Mouse (Mus musculus) liver, postnatal 0 days (tissue): ENCODE measurements around the gene Suv39h2. TPM values are rescaled to one million over a fixed set of nuclear protein-coding genes. Genes with fewer than 3 reads are reported as not detected.

Source experiments
- ATAC-seq: fragments of 200-750 bp; cut with Nextera tagmentation; 2 replicates; pipeline ENCODE4 v1.8.0; 2017; ENCODE audit warnings: mild to moderate bottlenecking, moderate library complexity
- DNase-seq: peaks from one replicate; pipeline ENCODE4 v3.0.0-alpha.2; 2016
- H3K27ac ChIP-seq: fragments of 300-500 bp; sonication (generic); 2 replicates; pipeline ENCODE4 v1.5.1; 2014; ENCODE audit warnings: antibody characterized with exemption, moderate library complexity, mild to moderate bottlenecking, low read depth
- H3K27me3 ChIP-seq: fragments of 300-500 bp; sonication (generic); 2 replicates; pipeline ENCODE4 v1.6.1; 2014; ENCODE audit warnings: low read length, control low read depth, mixed read lengths; ENCODE audit not compliant: insufficient read depth
- H3K36me3 ChIP-seq: fragments of 300-500 bp; sonication (generic); replicated peaks from 2 replicates; pipeline ENCODE4 v1.6.1; 2014; ENCODE audit warnings: mild to moderate bottlenecking, control low read depth, low read length, moderate library complexity, mixed read lengths; ENCODE audit not compliant: insufficient read depth
- H3K4me1 ChIP-seq: fragments of 300-500 bp; sonication (generic); 2 replicates; pipeline ENCODE4 v1.6.1; 2014; ENCODE audit warnings: antibody characterized with exemption, mild to moderate bottlenecking, control low read depth; ENCODE audit not compliant: insufficient read depth
- H3K4me2 ChIP-seq: fragments of 300-500 bp; sonication (generic); 2 replicates; pipeline ENCODE4 v1.6.1; 2014; ENCODE audit warnings: low read depth, mild to moderate bottlenecking, low read length, moderate library complexity, mixed read lengths
- H3K4me3 ChIP-seq: fragments of 300-500 bp; sonication (generic); 2 replicates; pipeline ENCODE4 v1.5.1; 2014; ENCODE audit warnings: low read depth, low read length
- H3K9ac ChIP-seq: fragments of 300-500 bp; sonication (generic); replicated peaks from 2 replicates; pipeline ENCODE4 v1.6.1; 2014; ENCODE audit warnings: mild to moderate bottlenecking, moderate library complexity
- H3K9me3 ChIP-seq: fragments of 300-500 bp; sonication (generic); 2 replicates; pipeline ENCODE4 v1.6.1; 2016; ENCODE audit warnings: mild to moderate bottlenecking, control low read depth, low read length, mixed read lengths
- CTCF ChIP-seq: sonication (generic); IDR thresholded peaks from 2 replicates; pipeline ENCODE4 v1.5.1; 2016; ENCODE audit warnings: antibody characterized with exemption, low read depth
- EP300 ChIP-seq: IDR thresholded peaks from 2 replicates; pipeline ENCODE4 v1.6.1; 2016; ENCODE audit warnings: antibody characterized with exemption, low read depth, mild to moderate bottlenecking
- WGBS: fragments of 180-500 bp; shearing (Covaris S2); extraction: QIAGEN DNeasy Blood & Tissue Kit; methylation state at CpG from one replicate; pipeline ENCODE4 v1.1.7; 2014; ENCODE audit not compliant: insufficient replicate concordance; 5-methylcytosine and 5-hydroxymethylcytosine counted together
- polyA plus RNA-seq: library from polyadenylated mRNA; unstranded; fragments of >200 nt; fragmentation: Nextera tagmentation; extraction: Ambion mirVana; gene quantifications from 2 replicates; pipeline ENCODE4 v1.2.1, GENCODE M21; 2015

Suv39h2 gene
- polyA plus RNA-seq, 1 experiment from 2014 or later = 2.5 TPM

DNA sequence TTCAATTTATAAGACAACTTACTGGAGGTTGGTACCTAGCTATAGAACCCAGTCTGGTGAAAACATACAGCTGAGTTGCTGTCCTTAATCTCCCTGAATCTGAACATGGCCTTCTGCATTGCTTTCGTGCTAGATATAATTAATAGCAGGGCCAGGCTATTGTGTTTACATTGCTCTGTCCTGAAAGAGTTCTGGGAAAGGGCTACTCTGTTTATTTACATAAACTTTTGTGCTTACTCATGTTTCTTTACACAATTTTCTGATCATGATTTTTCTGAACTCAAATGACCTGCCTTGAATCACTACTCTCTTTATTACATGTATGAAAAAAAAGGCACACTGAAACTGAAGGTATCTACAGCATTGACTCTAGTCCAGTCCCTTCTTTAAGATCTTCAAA lies 59.2 kb downstream of the Suv39h2 start:
- no peak overlapping the region for H3K4me3 ChIP-seq
- no peaks in the 10 kb centered on the region for H3K9me3 ChIP-seq
- no peak overlapping the region for H3K4me2 ChIP-seq
- TF ChIP-seq CTCF = no peak
- TF ChIP-seq EP300 = no peak
- no peak overlapping the region for H3K27ac ChIP-seq
- peaks cover 11% of the 10 kb centered on the region for H3K27me3 ChIP-seq
- WGBS = 56% methylated on average over 1 of the region's 1 CpGs
- ATAC-seq = no peak
- H3K9ac ChIP-seq = no peak overlapping the region
- peaks cover 6% of the 10 kb centered on the region; the same call in 1 of the 2 replicates for H3K4me1 ChIP-seq
- no peak for DNase-seq
- no peaks in the 10 kb centered on the region for H3K36me3 ChIP-seq

GRCm38 (mm10) chr2:3414241-3414640 lies 60.6 kb downstream of the Suv39h2 start:
- Histone ChIP-seq H3K27ac (no peak overlapping the region), H3K4me2 (no peak overlapping the region), H3K4me3 (no peak overlapping the region), H3K9ac (no peak overlapping the region), H3K36me3 (no peaks in the 10 kb centered on the region), H3K27me3 (peaks cover 11% of the 10 kb centered on the region), H3K9me3 (no peaks in the 10 kb centered on the region), H3K4me1 (0 out of 2 replicates have a peak, but pooled peaks cover 6% of the 10 kb centered on the region)
- ATAC-seq (no peak), DNase-seq (peak; percentile 77)
- TF ChIP-seq CTCF (peak; percentile 78), EP300 (no peak)
- WGBS = 27% methylated on average over 4 of the region's 4 CpGs

DNA sequence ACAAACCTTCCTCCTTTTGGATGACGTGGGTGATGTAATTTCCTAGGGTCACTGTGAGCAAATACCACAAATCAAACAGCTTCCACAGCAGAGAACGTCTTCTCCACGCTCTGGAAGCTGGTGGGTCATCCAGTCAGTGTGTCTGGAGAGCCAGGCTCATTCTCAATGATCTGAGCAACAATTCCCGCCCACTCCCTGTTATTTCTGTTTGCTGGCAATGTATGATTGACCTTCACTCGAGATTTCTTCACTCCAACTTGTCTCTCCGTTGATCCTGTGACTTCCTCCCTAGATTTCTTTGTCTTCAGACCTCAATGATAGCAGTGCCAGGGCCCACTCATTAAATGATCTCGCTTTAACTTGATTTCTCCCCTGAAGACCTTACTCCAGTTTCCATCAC lies 67.1 kb downstream of the Suv39h2 start:
- DNase-seq (no peak), ATAC-seq (no peak)
- TF ChIP-seq EP300 = no peak
- TF ChIP-seq CTCF = no peak
- no peak overlapping the region for H3K27ac ChIP-seq
- H3K4me1 ChIP-seq = peaks cover 2% of the 10 kb centered on the region; the same call in 1 of the 2 replicates
- no peak overlapping the region for H3K4me3 ChIP-seq
- no peak overlapping the region for H3K4me2 ChIP-seq
- no peaks in the 10 kb centered on the region for H3K9me3 ChIP-seq
- WGBS = 46% methylated on average over 7 of the region's 7 CpGs
- no peak overlapping the region for H3K9ac ChIP-seq
- no peaks in the 10 kb centered on the region for H3K36me3 ChIP-seq
- H3K27me3 ChIP-seq = no peaks in the 10 kb centered on the region

DNA sequence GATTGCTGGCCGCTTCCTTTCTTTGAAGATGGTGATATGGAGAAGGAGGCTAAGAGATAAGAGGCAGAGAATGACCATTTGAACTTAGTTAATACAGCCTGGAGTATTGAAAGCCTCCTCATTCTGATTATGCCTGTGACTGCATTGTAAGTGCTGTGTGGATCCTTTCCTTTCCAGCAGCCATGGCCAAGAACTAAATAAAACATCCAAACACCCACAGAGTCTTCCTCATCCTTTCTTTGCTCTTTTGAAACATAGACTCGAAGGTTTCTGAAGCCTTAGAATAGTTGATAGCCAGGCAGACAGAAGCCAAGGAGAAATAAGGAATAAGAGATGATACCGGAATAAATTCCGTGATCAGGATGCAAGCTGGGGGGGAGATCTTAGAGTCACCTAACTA lies 68.8 kb downstream of the Suv39h2 start:
- Histone ChIP-seq H3K27ac (no peak overlapping the region), H3K9me3 (no peaks in the 10 kb centered on the region), H3K4me3 (no peak overlapping the region), H3K27me3 (no peaks in the 10 kb centered on the region), H3K4me1 (peaks cover 2% of the 10 kb centered on the region; the same call in 1 of the 2 replicates), H3K36me3 (no peaks in the 10 kb centered on the region), H3K9ac (no peak overlapping the region), H3K4me2 (no peak overlapping the region)
- TF ChIP-seq CTCF (no peak), EP300 (no peak)
- DNase-seq (no peak), ATAC-seq (no peak)
- WGBS = 73% methylated on average over 4 of the region's 4 CpGs

Other genes with a start within 250 kb of the Suv39h2 start
- gene Nmt2, start 190.8 kb downstream of the Suv39h2 start, polyA plus RNA-seq = 17.1 and 17.4 TPM in 2 replicates
- gene Rpp38, start 142.4 kb downstream of the Suv39h2 start, polyA plus RNA-seq = 10.2 and 10.3 TPM in 2 replicates
- 0.29 TPM in 1 of 2 replicates, not detected in the other for gene Acbd7, start 138.9 kb downstream of the Suv39h2 start, polyA plus RNA-seq
- not detected in 2 replicates for gene Olah, start 77.8 kb downstream of the Suv39h2 start, polyA plus RNA-seq
- 0.69 and 0.89 TPM in 2 replicates for gene Meig1, start 52.4 kb downstream of the Suv39h2 start, polyA plus RNA-seq
- 3.0 and 3.1 TPM in 2 replicates for gene Dclre1c, start 50.9 kb downstream of the Suv39h2 start, polyA plus RNA-seq
- gene Gm45902, start 37.8 kb upstream of the Suv39h2 start, polyA plus RNA-seq = 0.56 and 1.0 TPM in 2 replicates
- gene Hspa14, start 37.8 kb upstream of the Suv39h2 start, polyA plus RNA-seq = 32.6 and 38.1 TPM in 2 replicates
- gene Cdnf, start 38.0 kb upstream of the Suv39h2 start, polyA plus RNA-seq = 0.12 and 0.40 TPM in 2 replicates
- 20.5 and 23.1 TPM in 2 replicates for gene Fam107b, start 95.5 kb upstream of the Suv39h2 start, polyA plus RNA-seq